Mouse (Mus musculus): ENCODE data around the gene Sco1. TPM values are rescaled to one million over a fixed set of nuclear protein-coding genes. Genes with fewer than 3 reads are reported as not detected.

The Sco1 gene
- polyA plus RNA-seq, 1 experiment from 2014 or later, result 16.5 TPM

DNA sequence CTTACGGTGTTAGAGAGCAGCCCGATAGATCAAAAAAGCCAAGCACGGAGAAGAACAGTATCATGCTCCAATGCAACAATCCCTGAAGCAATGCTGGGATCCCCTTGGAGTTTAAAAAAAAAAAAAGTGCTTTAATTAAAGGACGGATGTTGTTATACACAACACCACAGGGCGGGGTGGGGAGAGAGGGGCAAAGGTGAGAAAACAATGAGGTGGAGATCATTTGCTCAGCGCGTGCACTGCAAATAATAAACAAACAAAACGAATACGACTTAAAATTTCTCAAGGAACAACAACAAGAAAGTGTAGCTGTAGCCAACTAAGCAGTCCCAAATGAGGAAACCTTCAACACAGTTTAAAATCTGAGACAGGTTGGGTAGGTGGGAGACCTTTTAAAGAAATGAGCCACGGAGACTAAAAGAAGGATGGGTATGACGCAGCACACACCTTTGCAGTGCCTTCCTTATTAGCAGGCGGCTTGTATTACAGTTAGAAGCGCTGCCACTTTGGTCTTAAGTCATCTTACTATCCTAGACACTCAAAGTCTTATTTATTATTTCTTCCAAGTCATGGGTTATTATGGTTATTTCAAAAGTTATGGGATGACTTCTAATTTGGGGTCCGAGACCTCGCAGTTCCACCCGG is 672 bp upstream of the Sco1 start:
- WGBS, result 7% methylated on average over 16 of the region's 16 CpGs
- peaks cover 8% of the 10 kb centered on the region for H3K4me1 ChIP-seq (ENCODE audit: control insufficient read depth, insufficient read depth, low read length)
- ATAC-seq (ENCODE audit: insufficient number of reproducible peaks, insufficient read depth, low FRiP score, low read depth), result no peak; the same call in 1 of the 2 replicates

DNA sequence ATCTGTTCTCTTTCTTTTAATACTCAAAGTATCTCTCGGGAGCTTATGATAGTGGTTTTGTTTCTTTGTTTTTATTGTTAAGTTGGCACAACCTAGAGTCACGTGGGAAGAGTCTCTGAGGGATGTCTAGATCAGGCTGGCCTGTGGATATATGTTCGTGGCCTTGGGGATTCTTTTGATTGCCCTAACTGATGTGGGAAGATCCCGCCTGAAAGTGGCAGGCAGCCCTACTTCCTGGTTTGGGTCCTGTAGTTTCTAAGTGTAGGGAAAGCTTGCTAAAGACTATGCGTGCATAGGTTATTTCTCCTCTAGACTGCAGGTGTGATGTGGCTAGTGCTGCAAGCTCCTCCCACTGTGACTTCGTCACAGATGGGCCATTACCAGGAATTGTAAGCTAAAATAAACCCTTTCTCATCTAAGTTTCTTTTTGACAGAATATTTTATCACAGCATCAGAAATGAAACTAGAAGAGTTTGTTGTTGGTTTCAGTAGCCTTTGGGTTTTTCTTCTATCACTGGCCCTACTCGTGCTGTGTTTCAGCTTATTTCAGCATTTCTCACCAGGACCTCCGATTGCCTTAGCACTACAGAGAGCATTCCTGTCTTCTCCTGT is 2.4 kb downstream of the Sco1 start:
- no peaks in the 10 kb centered on the region for H3K27me3 ChIP-seq (ENCODE audit: control insufficient read depth, insufficient read depth, low read length)
- ATAC-seq (ENCODE audit: insufficient number of reproducible peaks, insufficient read depth, low FRiP score, low read depth), result no peak
- no peak overlapping the region for H3K27ac ChIP-seq (ENCODE audit: low read length)
- H3K4me1 ChIP-seq (ENCODE audit: control insufficient read depth, insufficient read depth, low read length), result peaks cover 8% of the 10 kb centered on the region
- no peak overlapping the region for H3K4me3 ChIP-seq (ENCODE audit: low read depth, low read length)
- WGBS, result 86% methylated on average over 8 of the region's 8 CpGs
- H3K9ac ChIP-seq (replicated peaks; ENCODE audit: low read depth, low read length), result no peak overlapping the region
- no peak overlapping the region for H3K4me2 ChIP-seq (replicated peaks; ENCODE audit: low read depth, low read length)
- no peaks in the 10 kb centered on the region for H3K9me3 ChIP-seq (ENCODE audit: control insufficient read depth, low read depth, low read length)
- H3K36me3 ChIP-seq (ENCODE audit: control insufficient read depth, insufficient read depth, low read length), result peaks cover 37% of the 10 kb centered on the region

More for the DNA sequence above, 672 bp upstream of the Sco1 start:
- H3K9ac ChIP-seq (replicated peaks; ENCODE audit: low read depth, low read length), result peak overlapping the region; percentile 64
- peak overlapping the region; percentile 93 for H3K4me3 ChIP-seq (ENCODE audit: low read depth, low read length)
- no peaks in the 10 kb centered on the region for H3K27me3 ChIP-seq (ENCODE audit: control insufficient read depth, insufficient read depth, low read length)
- H3K9me3 ChIP-seq (ENCODE audit: control insufficient read depth, low read depth, low read length), result no peaks in the 10 kb centered on the region
- H3K27ac ChIP-seq (ENCODE audit: low read length), result peak overlapping the region; percentile 66; the same call in 1 of the 2 replicates
- peaks cover 11% of the 10 kb centered on the region for H3K36me3 ChIP-seq (ENCODE audit: control insufficient read depth, insufficient read depth, low read length)
- peak overlapping the region; percentile 76 for H3K4me2 ChIP-seq (replicated peaks; ENCODE audit: low read depth, low read length)

DNA sequence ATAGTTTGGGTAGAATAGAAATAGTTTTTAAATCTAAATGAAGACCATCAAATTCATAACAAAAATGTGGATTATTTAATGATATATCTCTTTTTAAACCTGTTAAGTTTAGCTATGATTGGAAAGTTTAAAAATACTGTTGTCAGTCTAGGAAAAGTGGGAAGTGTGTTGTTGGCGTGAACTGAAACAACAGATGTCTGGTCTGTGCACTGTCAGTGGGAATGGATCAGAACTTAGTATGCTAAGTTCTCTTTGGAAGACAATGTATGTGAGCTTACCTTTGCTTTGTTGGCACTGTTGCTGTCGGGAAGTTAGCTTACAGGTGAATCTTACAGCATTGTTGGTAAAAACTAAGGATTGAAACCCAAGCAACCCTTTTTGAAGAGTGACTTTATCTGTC is 8.8 kb downstream of the Sco1 start:
- Histone ChIP-seq H3K36me3 (ENCODE audit: control insufficient read depth, insufficient read depth, low read length) (peaks cover 65% of the 10 kb centered on the region), H3K4me3 (ENCODE audit: low read depth, low read length) (no peak overlapping the region)
- no peak for ATAC-seq (ENCODE audit: insufficient number of reproducible peaks, insufficient read depth, low FRiP score, low read depth)

DNA sequence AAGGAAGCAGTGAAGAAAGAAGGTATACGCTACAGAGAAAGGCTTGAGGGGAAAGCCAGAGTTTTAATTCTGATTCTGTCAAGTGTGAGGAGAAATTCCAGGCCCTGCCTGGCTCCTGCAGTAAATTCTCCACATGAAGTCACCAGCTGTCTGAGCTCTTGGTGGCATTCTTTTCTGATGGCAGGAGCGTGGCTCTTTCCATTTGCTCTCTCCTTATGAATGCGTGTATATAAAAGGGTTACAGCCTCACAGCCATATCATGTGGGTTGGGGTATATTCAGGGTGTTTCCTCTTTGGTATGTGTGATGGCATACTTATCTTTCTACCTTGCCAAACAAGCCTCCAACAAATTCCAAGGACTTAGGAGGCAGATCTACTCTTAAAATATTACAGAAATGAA is 10.3 kb downstream of the Sco1 start:
- no peak overlapping the region for H3K4me2 ChIP-seq (replicated peaks; ENCODE audit: low read depth, low read length)
- H3K9me3 ChIP-seq (ENCODE audit: control insufficient read depth, low read depth, low read length), result no peaks in the 10 kb centered on the region
- H3K27ac ChIP-seq (ENCODE audit: low read length), result no peak overlapping the region
- H3K9ac ChIP-seq (replicated peaks; ENCODE audit: low read depth, low read length), result no peak overlapping the region
- ATAC-seq (ENCODE audit: insufficient number of reproducible peaks, insufficient read depth, low FRiP score, low read depth), result no peak
- no peaks in the 10 kb centered on the region for H3K4me1 ChIP-seq (ENCODE audit: control insufficient read depth, insufficient read depth, low read length)
- H3K27me3 ChIP-seq (ENCODE audit: control insufficient read depth, insufficient read depth, low read length), result no peaks in the 10 kb centered on the region
- WGBS, result 88% methylated on average over 3 of the region's 3 CpGs
- peaks cover 52% of the 10 kb centered on the region for H3K36me3 ChIP-seq (ENCODE audit: control insufficient read depth, insufficient read depth, low read length)
- H3K4me3 ChIP-seq (ENCODE audit: low read depth, low read length), result no peak overlapping the region

More for the DNA sequence above, 8.8 kb downstream of the Sco1 start:
- H3K4me1 ChIP-seq (ENCODE audit: control insufficient read depth, insufficient read depth, low read length), result no peaks in the 10 kb centered on the region
- no peak overlapping the region for H3K4me2 ChIP-seq (replicated peaks; ENCODE audit: low read depth, low read length)
- H3K27ac ChIP-seq (ENCODE audit: low read length), result no peak overlapping the region
- no peaks in the 10 kb centered on the region for H3K9me3 ChIP-seq (ENCODE audit: control insufficient read depth, low read depth, low read length)
- 91% methylated on average over 2 of the region's 2 CpGs for WGBS
- H3K27me3 ChIP-seq (ENCODE audit: control insufficient read depth, insufficient read depth, low read length), result no peaks in the 10 kb centered on the region
- no peak overlapping the region for H3K9ac ChIP-seq (replicated peaks; ENCODE audit: low read depth, low read length)

DNA sequence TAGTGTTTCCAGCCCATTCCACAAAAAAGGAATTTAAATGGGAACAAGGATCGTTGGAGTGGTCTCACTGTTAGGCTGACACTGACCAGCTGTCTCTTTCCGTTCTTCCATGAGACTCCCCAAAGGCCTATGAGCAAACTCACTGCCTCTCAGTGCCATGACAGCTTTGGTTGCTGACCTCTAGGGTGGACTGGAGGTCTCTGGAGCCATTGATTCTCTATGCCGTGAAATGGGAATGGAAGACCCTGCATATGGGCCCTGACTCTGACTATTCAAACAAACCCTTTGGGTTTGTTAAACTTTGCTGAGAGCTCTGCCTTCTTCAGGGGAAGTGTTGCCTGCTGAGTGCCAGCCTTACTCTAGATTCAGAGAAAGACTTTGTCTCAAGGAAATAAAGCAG is 15.3 kb downstream of the Sco1 start:
- H3K27me3 ChIP-seq (ENCODE audit: control insufficient read depth, insufficient read depth, low read length), result no peaks in the 10 kb centered on the region
- no peak overlapping the region for H3K4me2 ChIP-seq (replicated peaks; ENCODE audit: low read depth, low read length)
- H3K4me3 ChIP-seq (ENCODE audit: low read depth, low read length), result no peak overlapping the region
- 72% methylated on average over 3 of the region's 3 CpGs for WGBS
- no peak overlapping the region for H3K27ac ChIP-seq (ENCODE audit: low read length)
- no peak overlapping the region for H3K9ac ChIP-seq (replicated peaks; ENCODE audit: low read depth, low read length)
- H3K4me1 ChIP-seq (ENCODE audit: control insufficient read depth, insufficient read depth, low read length), result no peaks in the 10 kb centered on the region
- ATAC-seq (ENCODE audit: insufficient number of reproducible peaks, insufficient read depth, low FRiP score, low read depth), result no peak
- H3K9me3 ChIP-seq (ENCODE audit: control insufficient read depth, low read depth, low read length), result no peaks in the 10 kb centered on the region
- peaks cover 21% of the 10 kb centered on the region for H3K36me3 ChIP-seq (ENCODE audit: control insufficient read depth, insufficient read depth, low read length)

DNA sequence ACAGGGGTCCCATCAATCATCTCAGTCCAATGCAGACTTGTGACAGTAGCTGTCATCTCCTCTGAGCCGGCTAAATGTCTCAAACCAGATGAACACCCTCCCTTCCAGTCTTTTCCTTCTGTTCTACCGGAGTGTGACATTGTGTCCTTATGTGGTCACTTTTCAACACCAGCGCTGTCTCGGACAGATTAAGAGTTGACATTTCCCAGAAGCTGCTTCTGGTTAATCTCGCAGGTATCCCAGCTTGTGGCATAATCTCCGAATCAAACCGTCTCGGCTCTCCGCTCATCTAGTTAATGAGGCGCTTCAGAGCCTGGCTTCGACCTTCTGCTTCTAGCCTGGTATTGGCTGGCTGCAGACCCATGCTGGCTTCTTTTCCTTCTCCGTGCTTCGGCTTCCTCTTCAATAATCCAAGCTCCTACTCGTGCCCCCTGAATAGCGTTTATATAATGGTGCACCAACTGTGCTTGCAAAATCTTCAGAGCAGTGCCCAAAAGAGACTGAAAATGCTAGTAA is 20.2 kb downstream of the Sco1 start:
- WGBS, result 77% methylated on average over 15 of the region's 15 CpGs
- no peak overlapping the region for H3K27ac ChIP-seq (ENCODE audit: low read length)
- no peaks in the 10 kb centered on the region for H3K36me3 ChIP-seq (ENCODE audit: control insufficient read depth, insufficient read depth, low read length)
- no peaks in the 10 kb centered on the region for H3K4me1 ChIP-seq (ENCODE audit: control insufficient read depth, insufficient read depth, low read length)
- H3K27me3 ChIP-seq (ENCODE audit: control insufficient read depth, insufficient read depth, low read length), result no peaks in the 10 kb centered on the region
- H3K9ac ChIP-seq (replicated peaks; ENCODE audit: low read depth, low read length), result no peak overlapping the region
- no peaks in the 10 kb centered on the region for H3K9me3 ChIP-seq (ENCODE audit: control insufficient read depth, low read depth, low read length)
- no peak overlapping the region for H3K4me2 ChIP-seq (replicated peaks; ENCODE audit: low read depth, low read length)
- H3K4me3 ChIP-seq (ENCODE audit: low read depth, low read length), result no peak overlapping the region
- no peak for ATAC-seq (ENCODE audit: insufficient number of reproducible peaks, insufficient read depth, low FRiP score, low read depth)

DNA sequence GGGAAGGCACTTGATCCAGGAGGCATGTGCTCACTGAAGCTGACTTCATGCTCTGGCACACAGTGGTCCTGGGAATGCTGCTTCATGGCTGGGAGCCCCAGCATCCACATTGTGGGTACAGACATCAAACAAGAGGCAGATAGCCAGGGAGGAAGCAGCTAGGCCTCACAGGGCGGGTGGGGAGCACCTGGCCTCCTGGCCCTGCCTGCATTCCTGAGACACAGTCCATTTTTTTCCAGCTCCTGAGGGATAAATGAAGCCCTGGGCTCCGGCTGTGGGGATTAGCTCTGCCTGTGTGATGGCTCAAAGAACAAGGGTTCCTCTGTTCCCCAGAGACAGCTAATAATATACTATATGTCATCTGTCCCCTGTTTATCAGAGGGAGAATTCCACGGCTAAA is 22.6 kb downstream of the Sco1 start:
- WGBS, result 29% methylated on average over 3 of the region's 3 CpGs
- no peaks in the 10 kb centered on the region for H3K4me1 ChIP-seq (ENCODE audit: control insufficient read depth, insufficient read depth, low read length)
- no peak for ATAC-seq (ENCODE audit: insufficient number of reproducible peaks, insufficient read depth, low FRiP score, low read depth)
- H3K4me2 ChIP-seq (replicated peaks; ENCODE audit: low read depth, low read length), result no peak overlapping the region
- no peaks in the 10 kb centered on the region for H3K27me3 ChIP-seq (ENCODE audit: control insufficient read depth, insufficient read depth, low read length)
- no peak overlapping the region for H3K9ac ChIP-seq (replicated peaks; ENCODE audit: low read depth, low read length)
- no peaks in the 10 kb centered on the region for H3K36me3 ChIP-seq (ENCODE audit: control insufficient read depth, insufficient read depth, low read length)
- H3K4me3 ChIP-seq (ENCODE audit: low read depth, low read length), result no peak overlapping the region
- no peaks in the 10 kb centered on the region for H3K9me3 ChIP-seq (ENCODE audit: control insufficient read depth, low read depth, low read length)
- no peak overlapping the region; the same call in 1 of the 2 replicates for H3K27ac ChIP-seq (ENCODE audit: low read length)

DNA sequence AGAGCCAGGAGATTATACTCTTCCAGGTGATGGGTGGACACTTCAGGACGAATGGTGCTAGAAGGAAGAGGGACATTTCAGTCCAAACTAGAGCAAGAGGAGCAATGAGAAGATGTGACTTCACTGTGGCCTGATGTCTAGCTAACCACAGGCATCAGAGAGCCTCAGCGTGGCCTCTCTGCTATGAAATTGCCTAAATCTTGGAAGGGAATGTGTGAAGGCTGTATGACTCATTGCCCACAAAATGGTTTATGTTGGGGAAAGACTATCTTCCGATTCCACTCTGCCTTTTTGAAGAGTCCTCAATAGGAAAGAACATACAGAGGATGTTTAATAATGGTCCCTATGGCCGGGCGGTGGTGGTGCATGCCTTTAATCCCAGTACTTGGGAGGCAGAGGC is 24.3 kb downstream of the Sco1 start:
- H3K4me3 ChIP-seq (ENCODE audit: low read depth, low read length), result no peak overlapping the region
- H3K27me3 ChIP-seq (ENCODE audit: control insufficient read depth, insufficient read depth, low read length), result no peaks in the 10 kb centered on the region
- H3K9me3 ChIP-seq (ENCODE audit: control insufficient read depth, low read depth, low read length), result no peaks in the 10 kb centered on the region
- WGBS, result 82% methylated on average over 5 of the region's 5 CpGs
- H3K27ac ChIP-seq (ENCODE audit: low read length), result no peak overlapping the region
- no peak overlapping the region for H3K9ac ChIP-seq (replicated peaks; ENCODE audit: low read depth, low read length)
- no peak for ATAC-seq (ENCODE audit: insufficient number of reproducible peaks, insufficient read depth, low FRiP score, low read depth)
- no peaks in the 10 kb centered on the region for H3K36me3 ChIP-seq (ENCODE audit: control insufficient read depth, insufficient read depth, low read length)
- H3K4me2 ChIP-seq (replicated peaks; ENCODE audit: low read depth, low read length), result no peak overlapping the region
- H3K4me1 ChIP-seq (ENCODE audit: control insufficient read depth, insufficient read depth, low read length), result 0 out of 2 replicates have a peak, but pooled peaks cover 3% of the 10 kb centered on the region
